Mouse (Mus musculus) embryonic facial prominence, embryonic 10.5 days (tissue): ENCODE measurements around the gene Tgfb1i1. TPM values are rescaled to one million over a fixed set of nuclear protein-coding genes. Genes with fewer than 3 reads are reported as not detected.
A peak's percentile ranks its signal among the peaks of the same experiment; 100 is the strongest.

ENCODE experiments used
- DNase-seq: peaks from one replicate; pipeline ENCODE4 v3.0.0-alpha.2; 2017; ENCODE audit warnings: low spot score
- H3K27ac ChIP-seq: fragments of 300-500 bp; sonication (generic); replicated peaks from 2 replicates; pipeline ENCODE4 v1.5.1; 2016; ENCODE audit warnings: mild to moderate bottlenecking
- H3K27me3 ChIP-seq: fragments of 300-500 bp; sonication (generic); replicated peaks from 2 replicates; pipeline ENCODE4 v1.6.1; 2016; ENCODE audit warnings: low read depth, mild to moderate bottlenecking; ENCODE audit not compliant: poor library complexity, severe bottlenecking
- H3K36me3 ChIP-seq: fragments of 300-500 bp; sonication (generic); replicated peaks from 2 replicates; pipeline ENCODE4 v1.6.1; 2016; ENCODE audit warnings: mild to moderate bottlenecking, moderate library complexity
- H3K4me1 ChIP-seq: fragments of 300-500 bp; sonication (generic); 2 replicates; pipeline ENCODE4 v1.6.1; 2016
- H3K4me3 ChIP-seq: fragments of 300-500 bp; sonication (generic); 2 replicates; pipeline ENCODE4 v1.5.1; 2016; ENCODE audit warnings: mild to moderate bottlenecking, moderate library complexity
- H3K9me3 ChIP-seq: fragments of 300-500 bp; sonication (generic); 2 replicates; pipeline ENCODE4 v1.6.1; 2016; ENCODE audit warnings: mild to moderate bottlenecking
- WGBS: fragments of 180-500 bp; shearing (Covaris S2); methylation state at CpG from one replicate; pipeline ENCODE4 v1.1.7; 2016; 5-methylcytosine and 5-hydroxymethylcytosine counted together
- polyA plus RNA-seq: library from polyadenylated mRNA; unstranded; fragments of >200 nt; fragmentation: Nextera tagmentation; extraction: Ambion mirVana; gene quantifications from 2 replicates; pipeline ENCODE4 v1.2.1, GENCODE M21; 2016

The Tgfb1i1 gene
- polyA plus RNA-seq, 1 experiment from 2014 or later: 23.6 TPM

- peaks cover 57% of the 10 kb centered on the region for H3K4me1 ChIP-seq
- H3K4me3 ChIP-seq: peak overlapping the region; percentile 62
- WGBS: 81% methylated on average over 10 of the region's 10 CpGs
- DNase-seq: no peak
- H3K27ac ChIP-seq: no peak overlapping the region
- H3K27me3 ChIP-seq: peaks cover 50% of the 10 kb centered on the region
- peaks cover 22% of the 10 kb centered on the region for H3K36me3 ChIP-seq
- no peaks in the 10 kb centered on the region for H3K9me3 ChIP-seq
These were observed 1.8 kb downstream of the Tgfb1i1 start for GRCm38 (mm10) chr7:128248081-128249042.

GRCm38 (mm10) chr7:128249998-128250397, 3.4 kb downstream of the Tgfb1i1 start:
- Histone ChIP-seq H3K4me3 (no peak overlapping the region), H3K9me3 (no peaks in the 10 kb centered on the region), H3K4me1 (peaks cover 44% of the 10 kb centered on the region), H3K27ac (no peak overlapping the region), H3K36me3 (peaks cover 10% of the 10 kb centered on the region), H3K27me3 (peaks cover 54% of the 10 kb centered on the region)
- 76% methylated on average over 5 of the region's 5 CpGs for WGBS
- DNase-seq: no peak

GRCm38 (mm10) chr7:128251946-128252345, 5.3 kb downstream of the Tgfb1i1 start:
- H3K36me3 ChIP-seq: peaks cover 7% of the 10 kb centered on the region; the same call in 1 of the 2 replicates
- 48% methylated on average over 12 of the region's 12 CpGs for WGBS
- no peak overlapping the region for H3K27ac ChIP-seq
- peaks cover 37% of the 10 kb centered on the region for H3K4me1 ChIP-seq
- DNase-seq: no peak
- no peaks in the 10 kb centered on the region for H3K9me3 ChIP-seq
- peaks cover 47% of the 10 kb centered on the region for H3K27me3 ChIP-seq
- H3K4me3 ChIP-seq: peak overlapping the region; percentile 56

- WGBS: 14% methylated on average over 24 of the region's 24 CpGs
- Histone ChIP-seq H3K27ac (peak overlapping the region; percentile 65), H3K27me3 (peaks cover 47% of the 10 kb centered on the region), H3K9me3 (no peaks in the 10 kb centered on the region), H3K4me1 (peaks cover 36% of the 10 kb centered on the region), H3K36me3 (peaks cover 7% of the 10 kb centered on the region; the same call in 1 of the 2 replicates), H3K4me3 (peak overlapping the region; percentile 56)
- peak; percentile 75 for DNase-seq
These were observed 6.0 kb downstream of the Tgfb1i1 start for GRCm38 (mm10) chr7:128252609-128253008.

- 55% methylated on average over 2 of the region's 2 CpGs for WGBS
- no peaks in the 10 kb centered on the region for H3K9me3 ChIP-seq
- peaks cover under 1% of the 10 kb centered on the region; the same call in 1 of the 2 replicates for H3K36me3 ChIP-seq
- no peak for DNase-seq
- peaks cover 26% of the 10 kb centered on the region for H3K4me1 ChIP-seq
- peaks cover 30% of the 10 kb centered on the region for H3K27me3 ChIP-seq
- no peak overlapping the region for H3K27ac ChIP-seq
- H3K4me3 ChIP-seq: no peak overlapping the region
These were observed 8.4 kb downstream of the Tgfb1i1 start for GRCm38 (mm10) chr7:128254978-128255377.

- no peaks in the 10 kb centered on the region for H3K36me3 ChIP-seq
- H3K27ac ChIP-seq: no peak overlapping the region
- peaks cover 26% of the 10 kb centered on the region for H3K27me3 ChIP-seq
- no peak for DNase-seq
- peaks cover 26% of the 10 kb centered on the region for H3K4me1 ChIP-seq
- 90% methylated on average over 5 of the region's 5 CpGs for WGBS
- H3K4me3 ChIP-seq: no peak overlapping the region
- no peaks in the 10 kb centered on the region for H3K9me3 ChIP-seq
These were observed 9.1 kb downstream of the Tgfb1i1 start for GRCm38 (mm10) chr7:128255757-128256156.

DNA sequence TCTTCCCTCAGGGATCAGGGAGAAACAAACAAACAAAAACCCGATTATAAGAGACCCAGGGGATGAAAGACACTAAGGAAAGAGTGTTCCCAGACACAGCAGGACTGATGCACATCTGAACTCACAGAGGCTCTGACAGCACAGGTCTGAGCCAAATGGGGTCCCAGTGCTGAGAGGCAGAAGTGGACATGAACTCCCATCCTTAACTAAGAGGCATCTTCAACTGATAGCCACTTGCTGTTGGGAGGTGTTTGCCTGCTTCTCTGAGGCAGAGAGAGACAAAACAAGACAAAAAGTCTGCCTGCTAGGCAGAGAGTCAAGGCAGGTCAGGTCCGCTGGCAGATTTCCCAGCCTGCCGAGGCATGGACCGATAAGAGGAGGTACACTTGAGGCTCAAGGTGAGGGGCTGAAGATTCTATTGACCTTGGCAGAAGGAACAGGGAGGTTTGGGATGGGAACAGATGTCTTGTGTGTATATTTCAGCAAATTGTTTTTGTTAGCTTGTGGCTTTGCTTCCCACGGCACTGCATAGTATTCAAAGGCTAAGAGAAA, 10.2 kb downstream of the Tgfb1i1 start:
- no peak for DNase-seq
- Histone ChIP-seq H3K4me3 (no peak overlapping the region), H3K9me3 (no peaks in the 10 kb centered on the region), H3K27me3 (peaks cover 19% of the 10 kb centered on the region), H3K4me1 (peaks cover 23% of the 10 kb centered on the region), H3K27ac (no peak overlapping the region), H3K36me3 (no peaks in the 10 kb centered on the region)
- WGBS: 67% methylated on average over 5 of the region's 5 CpGs

DNA sequence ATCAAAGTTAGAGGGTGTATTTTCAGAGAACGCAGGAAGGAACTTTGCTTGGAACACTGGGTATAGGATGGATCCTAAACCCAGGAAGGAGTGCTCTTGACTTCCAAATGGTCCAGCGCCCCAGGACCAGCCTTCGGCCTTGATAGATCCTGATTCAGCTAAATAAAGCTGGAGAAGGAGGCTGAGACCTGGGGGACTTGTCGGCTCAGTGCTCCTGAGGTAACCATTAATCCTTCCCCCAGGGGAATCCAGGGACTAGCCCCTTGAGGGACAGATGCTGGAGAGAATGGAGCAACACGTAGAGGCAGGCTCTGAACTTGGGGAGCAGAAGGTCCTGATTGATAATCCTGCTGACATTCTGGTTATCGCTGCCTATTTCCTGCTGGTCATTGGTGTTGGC, 18.8 kb downstream of the Tgfb1i1 start, which contains the start of gene Slc5a2:
Gene Slc5a2 (plus strand): TSS at position 247 of the 400 bp plus-strand sequence.
- Histone ChIP-seq H3K4me3 (no peak within 1 kb of the TSS), H3K4me1 (no peaks in the 10 kb centered on the region), H3K27me3 (no peaks in the 10 kb centered on the region), H3K27ac (no peak within 1 kb of the TSS), H3K36me3 (peaks cover 4% of the 10 kb centered on the region), H3K9me3 (no peaks in the 10 kb centered on the region)
- DNase-seq: no peak
- WGBS: 84% methylated on average over 6 of the region's 6 CpGs

GRCm38 (mm10) chr7:128266056-128266455, 19.4 kb downstream of the Tgfb1i1 start:
- no peak overlapping the region for H3K27ac ChIP-seq
- DNase-seq: no peak
- no peaks in the 10 kb centered on the region for H3K27me3 ChIP-seq
- no peaks in the 10 kb centered on the region for H3K4me1 ChIP-seq
- no peaks in the 10 kb centered on the region for H3K9me3 ChIP-seq
- H3K36me3 ChIP-seq: peaks cover 10% of the 10 kb centered on the region
- H3K4me3 ChIP-seq: no peak overlapping the region
- 81% methylated on average over 5 of the region's 5 CpGs for WGBS

- peaks cover 24% of the 10 kb centered on the region for H3K36me3 ChIP-seq
- H3K4me3 ChIP-seq: no peak overlapping the region
- no peak overlapping the region for H3K27ac ChIP-seq
- H3K4me1 ChIP-seq: no peaks in the 10 kb centered on the region
- no peaks in the 10 kb centered on the region for H3K27me3 ChIP-seq
- no peak for DNase-seq
- 60% methylated on average over 13 of the region's 13 CpGs for WGBS
- H3K9me3 ChIP-seq: no peaks in the 10 kb centered on the region
These were observed 20.8 kb downstream of the Tgfb1i1 start for GRCm38 (mm10) chr7:128267391-128267790.

DNA sequence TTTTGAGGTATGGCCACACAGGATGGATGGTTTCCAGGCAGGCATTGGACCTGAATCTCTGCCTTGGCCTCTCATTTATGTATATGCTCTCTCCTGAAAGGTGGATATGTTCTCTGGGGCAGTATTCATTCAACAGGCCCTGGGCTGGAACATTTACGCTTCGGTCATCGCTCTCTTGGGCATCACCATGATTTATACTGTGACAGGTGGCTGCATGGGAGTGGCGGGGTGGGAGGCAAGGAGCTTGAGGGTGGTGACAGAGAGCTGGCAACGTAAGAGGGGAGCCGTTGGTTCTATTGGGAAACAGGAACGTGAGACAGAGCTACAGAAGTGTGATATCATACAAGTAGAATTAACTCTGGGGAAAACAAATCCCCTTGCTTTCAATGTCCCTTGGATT, 21.2 kb downstream of the Tgfb1i1 start:
- Histone ChIP-seq H3K27me3 (no peaks in the 10 kb centered on the region), H3K4me3 (no peak overlapping the region), H3K36me3 (peaks cover 28% of the 10 kb centered on the region), H3K9me3 (no peaks in the 10 kb centered on the region), H3K27ac (no peak overlapping the region), H3K4me1 (no peaks in the 10 kb centered on the region)
- 90% methylated on average over 7 of the region's 7 CpGs for WGBS
- DNase-seq: no peak

GRCm38 (mm10) chr7:128270431-128270850, 23.8 kb downstream of the Tgfb1i1 start:
- Histone ChIP-seq H3K4me3 (no peak overlapping the region), H3K27ac (no peak overlapping the region), H3K4me1 (no peaks in the 10 kb centered on the region), H3K27me3 (no peaks in the 10 kb centered on the region), H3K36me3 (peaks cover 54% of the 10 kb centered on the region), H3K9me3 (no peaks in the 10 kb centered on the region)
- no peak for DNase-seq
- 64% methylated on average over 13 of the region's 13 CpGs for WGBS

DNA sequence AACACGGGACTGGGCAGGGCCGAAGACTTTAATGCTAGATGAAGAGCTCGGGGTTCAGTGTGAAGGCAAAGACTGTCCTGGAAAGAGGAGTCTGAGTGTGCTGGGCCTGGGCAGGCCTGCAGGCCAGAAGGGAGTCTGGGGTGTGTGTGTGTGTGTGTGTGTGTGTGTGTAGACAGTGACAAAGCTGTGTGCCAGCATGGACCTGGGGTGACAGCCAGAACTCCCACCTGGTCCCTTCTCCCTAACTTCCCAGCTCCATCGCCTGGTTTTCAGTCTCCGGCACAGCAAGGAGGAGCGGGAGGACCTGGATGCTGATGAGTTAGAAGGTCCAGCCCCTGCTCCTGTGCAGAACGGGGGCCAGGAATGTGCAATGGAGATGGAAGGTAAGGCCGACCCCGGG, 24.9 kb downstream of the Tgfb1i1 start:
- no peaks in the 10 kb centered on the region for H3K27me3 ChIP-seq
- peaks cover 65% of the 10 kb centered on the region for H3K36me3 ChIP-seq
- H3K4me1 ChIP-seq: no peaks in the 10 kb centered on the region
- H3K27ac ChIP-seq: no peak overlapping the region
- no peak overlapping the region for H3K4me3 ChIP-seq
- H3K9me3 ChIP-seq: no peaks in the 10 kb centered on the region
- WGBS: 89% methylated on average over 9 of the region's 9 CpGs
- DNase-seq: no peak
